Mouse (Mus musculus): ENCODE measurements around the gene Anxa10.

GRCm38 (mm10) chr8:62080195-62080802 lies 42.7 kb downstream of the Anxa10 start:
- TF ChIP-seq CTCF (IDR thresholded peaks at IDR 0.05; ENCODE audit: low read depth) (peak; percentile 60), EP300 (IDR thresholded peaks at IDR 0.05; ENCODE audit: low read depth) (no peak)
